Mouse (Mus musculus) heart, adult 2 months (tissue): ENCODE measurements at regions not wholly inside any gene's neighbourhood (a gene's known extent, or its start where the extent isn't known, plus 50 kb on each side); places are given as distances from the start of the nearest gene placed in this dataset.

ENCODE experiments used
- CTCF ChIP-seq: fragments of 200-600 bp; IDR thresholded peaks from 2 replicates; pipeline ENCODE4 v1.8.1; 2022; ENCODE audit warnings: antibody characterized with exemption, mild to moderate bottlenecking, moderate library complexity
- POLR2A ChIP-seq: fragments of 200-500 bp; IDR thresholded peaks from 2 replicates; pipeline ENCODE4 v1.6.1; 2011; ENCODE audit warnings: mild to moderate bottlenecking, low read depth, low read length, control low read depth; ENCODE audit not compliant: insufficient read depth

- no peak for TF ChIP-seq POLR2A
- TF ChIP-seq CTCF: no peak
Measured at GRCm38 (mm10) chr15:68477745-68478144, 1977.0 kb upstream of the Lrrc6 start.
